Mouse (Mus musculus) limb, embryonic 14.5 days (tissue): ENCODE measurements around the gene Fam181b. TPM values are rescaled to one million over a fixed set of nuclear protein-coding genes. Genes with fewer than 3 reads are reported as not detected.

Experiments used
- ATAC-seq: fragments of 200-750 bp; cut with Nextera tagmentation; 2 replicates; pipeline ENCODE4 v1.8.0; 2017; ENCODE audit warnings: low read depth, moderate number of reproducible peaks, moderate TSS enrichment; ENCODE audit not compliant: low FRiP score
- DNase-seq: peaks from one replicate; pipeline ENCODE4 v3.0.0-alpha.2; 2015; ENCODE audit warnings: low spot score
- H3K27ac ChIP-seq: fragments of 300-500 bp; sonication (generic); replicated peaks from 2 replicates; pipeline ENCODE4 v1.5.1; 2014; ENCODE audit warnings: low read depth, mild to moderate bottlenecking, low read length, moderate library complexity, mixed read lengths
- H3K27me3 ChIP-seq: fragments of 300-500 bp; sonication (generic); 2 replicates; pipeline ENCODE4 v1.6.1; 2014; ENCODE audit warnings: low read length, mixed read lengths; ENCODE audit not compliant: control insufficient read depth, insufficient read depth
- H3K36me3 ChIP-seq: fragments of 300-500 bp; sonication (generic); 2 replicates; pipeline ENCODE4 v1.6.1; 2014; ENCODE audit warnings: mild to moderate bottlenecking, low read length, moderate library complexity, mixed read lengths; ENCODE audit not compliant: control insufficient read depth, insufficient read depth
- H3K4me1 ChIP-seq: fragments of 300-500 bp; sonication (generic); 2 replicates; pipeline ENCODE4 v1.6.1; 2014; ENCODE audit warnings: antibody characterized with exemption, low read length, mixed read lengths; ENCODE audit not compliant: control insufficient read depth, insufficient read depth
- H3K4me2 ChIP-seq: fragments of 300-500 bp; sonication (generic); replicated peaks from 2 replicates; pipeline ENCODE4 v1.6.1; 2014; ENCODE audit warnings: low read depth, mild to moderate bottlenecking, low read length, moderate library complexity; ENCODE audit not compliant: severe bottlenecking
- H3K4me3 ChIP-seq: fragments of 300-500 bp; sonication (generic); replicated peaks from 2 replicates; pipeline ENCODE4 v1.5.1; 2014; ENCODE audit warnings: low read length
- H3K9ac ChIP-seq: fragments of 300-500 bp; sonication (generic); 2 replicates; pipeline ENCODE4 v1.6.1; 2014; ENCODE audit warnings: mild to moderate bottlenecking, low read depth, low read length, moderate library complexity; ENCODE audit not compliant: severe bottlenecking
- H3K9me3 ChIP-seq: fragments of 300-500 bp; sonication (generic); 2 replicates; pipeline ENCODE4 v1.6.1; 2016; ENCODE audit warnings: low read length; ENCODE audit not compliant: control insufficient read depth
- POLR2A ChIP-seq: fragments of 200-500 bp; IDR thresholded peaks from 2 replicates; pipeline ENCODE4 v1.8.0; 2012; ENCODE audit warnings: inconsistent platforms, mild to moderate bottlenecking, moderate library complexity, borderline replicate concordance; ENCODE audit not compliant: insufficient read depth, insufficient read length; ENCODE audit errors: extremely low read depth
- WGBS: fragments of 180-500 bp; shearing (Covaris S2); extraction: QIAGEN DNeasy Blood & Tissue Kit; methylation state at CpG from one replicate; pipeline ENCODE4 v1.1.7; 2014; 5-methylcytosine and 5-hydroxymethylcytosine counted together
- polyA plus RNA-seq, 2 experiments: library from polyadenylated mRNA; depleted of rRNA in 1 of 2; stranded (reverse) in 1 of 2; unstranded in 1 of 2; fragments of >200 nt; fragmentation: Nextera tagmentation in 1 of 2; extraction: Ambion mirVana in 1 of 2; gene quantifications; 2 replicates each; pipeline versions ENCODE4 v1.2.1 to v1.2.3; 2012 to 2014

Gene Fam181b
- polyA plus RNA-seq, 2 experiments = 7.6 to 9.9 TPM

DNA sequence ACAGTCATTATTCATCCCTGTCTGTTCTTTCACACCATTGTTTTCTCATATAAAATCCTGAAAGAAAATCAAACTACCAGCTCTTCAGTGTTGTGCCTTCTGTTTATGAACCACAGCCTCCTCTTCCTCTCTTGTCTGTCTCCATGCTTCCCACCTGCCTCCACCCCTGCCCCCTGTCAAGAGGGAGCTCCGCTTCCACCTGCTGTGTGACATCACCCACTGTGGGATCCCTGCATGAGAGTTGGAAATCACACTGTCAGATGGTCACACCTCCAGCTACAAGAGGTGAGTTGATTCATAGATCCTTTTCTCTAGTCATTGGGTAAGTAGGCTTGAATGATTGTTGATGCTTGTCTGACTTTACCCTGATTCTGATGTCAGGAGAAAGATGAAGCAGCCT lies 34.9 kb upstream of the Fam181b start:
- H3K27me3 ChIP-seq = no peaks in the 10 kb centered on the region
- no peaks in the 10 kb centered on the region for H3K4me1 ChIP-seq
- no peak overlapping the region for H3K9ac ChIP-seq
- no peak overlapping the region for H3K4me3 ChIP-seq
- DNase-seq (no peak), ATAC-seq (no peak)
- no peaks in the 10 kb centered on the region for H3K9me3 ChIP-seq
- 86% methylated on average over 1 of the region's 1 CpGs for WGBS
- TF ChIP-seq POLR2A = no peak
- no peak overlapping the region for H3K4me2 ChIP-seq
- H3K36me3 ChIP-seq = no peaks in the 10 kb centered on the region
- no peak overlapping the region for H3K27ac ChIP-seq

DNA sequence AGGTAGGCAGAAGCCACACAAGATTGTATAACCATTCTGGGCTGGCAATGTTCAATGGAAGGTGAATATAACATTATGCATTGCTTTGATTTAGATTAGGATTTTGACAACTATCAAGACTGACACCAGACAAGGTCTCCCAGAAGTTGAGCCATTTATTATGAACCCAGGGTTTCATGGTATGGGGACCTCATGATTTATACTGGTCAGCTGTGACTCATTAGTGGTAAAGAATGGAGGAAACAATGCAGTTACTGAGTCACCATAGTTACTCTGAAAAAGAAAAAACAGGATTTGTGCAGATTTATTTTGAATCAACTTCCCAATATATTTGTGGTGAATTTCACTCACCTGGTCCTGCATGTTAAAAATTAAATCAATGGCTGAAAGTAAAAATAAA lies 18.8 kb upstream of the Fam181b start:
- H3K4me1 ChIP-seq = peaks cover 18% of the 10 kb centered on the region
- DNase-seq (no peak), ATAC-seq (no peak)
- no peak overlapping the region for H3K9ac ChIP-seq
- no peak overlapping the region for H3K4me3 ChIP-seq
- no peak for TF ChIP-seq POLR2A
- H3K27ac ChIP-seq = no peak overlapping the region
- H3K27me3 ChIP-seq = no peaks in the 10 kb centered on the region
- no peak overlapping the region for H3K4me2 ChIP-seq
- no peaks in the 10 kb centered on the region for H3K9me3 ChIP-seq
- no peaks in the 10 kb centered on the region for H3K36me3 ChIP-seq

DNA sequence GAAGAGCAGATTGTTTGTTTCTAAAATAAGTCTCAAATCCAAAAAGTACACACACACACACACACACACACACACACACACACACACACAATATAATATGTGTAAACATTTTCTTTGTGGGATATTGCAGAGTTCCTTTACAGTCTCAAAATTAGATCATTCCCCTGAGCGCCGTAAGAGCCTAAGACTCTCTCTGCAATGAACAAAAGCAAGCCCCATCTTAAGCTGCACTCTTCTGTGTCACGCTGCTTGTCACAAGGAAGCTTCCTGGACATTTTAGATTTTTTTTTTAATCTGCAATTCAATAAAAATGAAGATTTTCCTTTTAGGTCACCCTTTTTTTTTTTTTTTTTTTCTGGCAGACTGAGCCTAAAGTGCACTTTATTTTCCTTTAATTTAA lies 17.9 kb upstream of the Fam181b start:
- DNase-seq (no peak), ATAC-seq (peak; percentile 32; the same call in 1 of the 2 replicates)
- Histone ChIP-seq H3K4me2 (0 out of 2 replicates have a peak overlapping the region, but pooled peaks have one; percentile 10), H3K9me3 (no peaks in the 10 kb centered on the region), H3K27ac (peak overlapping the region; percentile 55; the same call in 1 of the 2 replicates), H3K9ac (no peak overlapping the region), H3K36me3 (no peaks in the 10 kb centered on the region), H3K27me3 (no peaks in the 10 kb centered on the region), H3K4me1 (peaks cover 18% of the 10 kb centered on the region), H3K4me3 (no peak overlapping the region)
- no peak for TF ChIP-seq POLR2A
- WGBS = 34% methylated on average over 3 of the region's 3 CpGs

DNA sequence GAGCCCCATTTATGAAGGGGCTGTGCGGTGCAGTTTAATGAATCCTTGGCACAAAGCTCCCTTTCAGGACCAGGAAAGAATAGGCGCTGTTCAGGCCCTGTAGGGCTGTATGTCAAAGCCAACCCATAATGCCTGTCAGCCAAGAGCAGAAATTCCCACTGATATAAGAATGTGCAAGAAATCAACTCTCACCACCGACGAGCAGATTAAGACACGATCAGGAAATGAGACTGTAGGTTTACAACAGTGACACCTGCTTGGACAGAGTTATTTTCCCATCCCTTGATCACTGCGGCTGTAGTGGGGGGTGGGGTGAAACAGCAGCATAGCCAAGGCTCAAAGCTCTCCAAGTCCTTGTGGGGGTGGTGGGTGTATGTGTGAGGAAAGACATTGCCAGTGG lies 17.5 kb upstream of the Fam181b start:
- peak; percentile 65 for DNase-seq
- WGBS = 11% methylated on average over 6 of the region's 6 CpGs
- H3K9me3 ChIP-seq = no peaks in the 10 kb centered on the region
- H3K36me3 ChIP-seq = no peaks in the 10 kb centered on the region
- H3K27me3 ChIP-seq = no peaks in the 10 kb centered on the region
- peak; percentile 89 for ATAC-seq
- TF ChIP-seq POLR2A = no peak
- H3K4me1 ChIP-seq = peaks cover 18% of the 10 kb centered on the region
- H3K4me3 ChIP-seq = no peak overlapping the region
- no peak overlapping the region for H3K4me2 ChIP-seq
- H3K9ac ChIP-seq = no peak overlapping the region
- no peak overlapping the region; the same call in 1 of the 2 replicates for H3K27ac ChIP-seq

DNA sequence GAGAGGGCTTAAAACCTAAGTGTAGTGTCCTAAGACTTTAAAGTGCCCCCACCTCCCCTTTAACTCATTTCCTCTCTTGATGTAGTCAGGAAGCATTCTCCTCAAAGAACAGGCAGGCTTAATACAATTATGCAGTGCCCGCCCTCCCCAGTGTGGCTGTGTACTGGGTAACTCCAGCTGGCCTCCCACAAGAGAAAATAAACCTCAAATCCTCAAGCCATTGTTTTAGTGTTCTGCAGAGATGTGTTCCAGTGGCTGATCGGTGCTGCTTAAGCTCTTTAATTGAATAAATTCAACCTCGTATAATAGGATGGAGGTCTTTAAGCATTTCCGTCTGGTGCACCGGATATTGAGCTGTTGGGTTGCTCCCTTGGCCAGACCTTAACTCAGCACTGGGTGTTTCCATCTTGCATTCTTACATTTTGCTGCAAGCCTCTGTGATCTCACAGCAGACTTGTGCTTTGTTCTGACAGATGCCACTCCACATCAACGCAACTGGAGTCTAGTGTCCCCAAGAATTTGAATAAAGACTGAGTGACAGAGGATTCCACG lies 12.1 kb upstream of the Fam181b start:
- Histone ChIP-seq H3K36me3 (no peaks in the 10 kb centered on the region), H3K4me3 (no peak overlapping the region), H3K4me1 (peaks cover 7% of the 10 kb centered on the region), H3K9ac (no peak overlapping the region), H3K27me3 (no peaks in the 10 kb centered on the region), H3K9me3 (no peaks in the 10 kb centered on the region), H3K27ac (no peak overlapping the region), H3K4me2 (no peak overlapping the region)
- 35% methylated on average over 7 of the region's 7 CpGs for WGBS
- ATAC-seq (no peak), DNase-seq (no peak)
- TF ChIP-seq POLR2A = no peak
